Mouse (Mus musculus) midbrain, embryonic 11.5 days (tissue): ENCODE measurements at regions not wholly inside any gene's neighbourhood (a gene's known extent, or its start where the extent isn't known, plus 50 kb on each side); places are given as distances from the start of the nearest gene placed in this dataset.

Experiments used
- ATAC-seq: fragments of 200-750 bp; cut with Nextera tagmentation; 2 replicates; pipeline ENCODE4 v1.8.0; 2017; ENCODE audit warnings: moderate TSS enrichment, moderate library complexity; ENCODE audit not compliant: low FRiP score
- DNase-seq: peaks from one replicate; pipeline ENCODE4 v3.0.0; 2015; ENCODE audit warnings: low spot score; ENCODE audit errors: missing footprints
- H3K27ac ChIP-seq: fragments of 300-500 bp; sonication (generic); 2 replicates; pipeline ENCODE4 v1.5.1; 2014; ENCODE audit warnings: low read depth, low read length
- H3K27me3 ChIP-seq: fragments of 300-500 bp; sonication (generic); 2 replicates; pipeline ENCODE4 v1.6.1; 2014; ENCODE audit warnings: mild to moderate bottlenecking, low read length, moderate library complexity, mixed read lengths; ENCODE audit not compliant: control insufficient read depth, insufficient read depth
- H3K36me3 ChIP-seq: fragments of 300-500 bp; sonication (generic); 2 replicates; pipeline ENCODE4 v1.6.1; 2014; ENCODE audit warnings: mild to moderate bottlenecking, low read length, moderate library complexity, mixed read lengths; ENCODE audit not compliant: control insufficient read depth, insufficient read depth
- H3K4me1 ChIP-seq: fragments of 300-500 bp; sonication (generic); 2 replicates; pipeline ENCODE4 v1.6.1; 2014; ENCODE audit warnings: low read length; ENCODE audit not compliant: control insufficient read depth, insufficient read depth
- H3K4me2 ChIP-seq: fragments of 300-500 bp; sonication (generic); 2 replicates; pipeline ENCODE4 v1.6.1; 2014; ENCODE audit warnings: mild to moderate bottlenecking, moderate library complexity
- H3K4me3 ChIP-seq: fragments of 300-500 bp; sonication (generic); 2 replicates; pipeline ENCODE4 v1.5.1; 2014; ENCODE audit warnings: low read depth, low read length
- H3K9ac ChIP-seq: fragments of 300-500 bp; sonication (generic); 2 replicates; pipeline ENCODE4 v1.6.1; 2014; ENCODE audit warnings: low read length
- H3K9me3 ChIP-seq: fragments of 300-500 bp; sonication (generic); 2 replicates; pipeline ENCODE4 v1.6.1; 2016; ENCODE audit warnings: low read length; ENCODE audit not compliant: control insufficient read depth
- WGBS: fragments of 180-500 bp; shearing (Covaris S2); extraction: QIAGEN DNeasy Blood & Tissue Kit; methylation state at CpG from one replicate; pipeline ENCODE4 v1.1.7; 2014; 5-methylcytosine and 5-hydroxymethylcytosine counted together

GRCm38 (mm10) chr3:134578759-134579158 lies 250.0 kb upstream of the Tacr3 start:
- Histone ChIP-seq H3K9ac (no peak overlapping the region), H3K27me3 (no peaks in the 10 kb centered on the region), H3K4me3 (no peak overlapping the region), H3K27ac (no peak overlapping the region), H3K36me3 (no peaks in the 10 kb centered on the region), H3K4me2 (no peak overlapping the region), H3K4me1 (no peaks in the 10 kb centered on the region), H3K9me3 (no peaks in the 10 kb centered on the region; the same call in 1 of the 2 replicates)
- DNase-seq: no peak
- ATAC-seq: peak; percentile 54; the same call in 1 of the 2 replicates
- WGBS: 94% methylated on average over 3 of the region's 3 CpGs

GRCm38 (mm10) chr3:134588630-134589029 lies 240.2 kb upstream of the Tacr3 start:
- Histone ChIP-seq H3K9ac (no peak overlapping the region), H3K4me2 (no peak overlapping the region), H3K36me3 (no peaks in the 10 kb centered on the region), H3K4me1 (no peaks in the 10 kb centered on the region), H3K9me3 (no peaks in the 10 kb centered on the region), H3K4me3 (no peak overlapping the region), H3K27me3 (no peaks in the 10 kb centered on the region), H3K27ac (no peak overlapping the region)
- DNase-seq: no peak
- 21% methylated on average over 2 of the region's 2 CpGs for WGBS
- no peak for ATAC-seq

DNA sequence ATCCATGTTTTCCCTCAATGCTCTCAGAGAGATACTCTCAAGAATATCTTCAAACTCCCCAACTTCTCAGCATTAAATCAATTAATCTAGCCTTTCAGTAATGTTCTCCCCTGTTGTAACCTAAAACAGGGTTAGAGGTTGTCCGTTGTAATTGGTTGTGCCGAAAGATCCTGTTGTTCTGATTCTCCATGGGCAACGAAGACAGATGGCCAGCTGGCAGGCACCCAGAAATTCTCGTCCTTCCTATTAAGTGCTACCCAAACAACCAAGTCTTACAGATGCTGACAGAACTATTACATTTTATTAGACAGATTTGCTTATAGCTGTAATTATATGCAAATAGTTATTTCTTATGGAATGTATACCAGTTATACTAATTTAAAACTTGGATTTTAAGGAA lies 225.9 kb upstream of the Tacr3 start:
- Histone ChIP-seq H3K36me3 (no peaks in the 10 kb centered on the region), H3K4me3 (no peak overlapping the region), H3K27me3 (no peaks in the 10 kb centered on the region), H3K9ac (no peak overlapping the region), H3K4me2 (no peak overlapping the region), H3K27ac (no peak overlapping the region), H3K9me3 (no peaks in the 10 kb centered on the region), H3K4me1 (peaks cover 5% of the 10 kb centered on the region)
- ATAC-seq (no peak), DNase-seq (no peak)
- 79% methylated on average over 4 of the region's 4 CpGs for WGBS

GRCm38 (mm10) chr3:134605356-134605771 lies 223.4 kb upstream of the Tacr3 start:
- peak; percentile 90 for ATAC-seq
- Histone ChIP-seq H3K9ac (no peak overlapping the region), H3K4me1 (peaks cover 5% of the 10 kb centered on the region), H3K27me3 (no peaks in the 10 kb centered on the region), H3K9me3 (no peaks in the 10 kb centered on the region), H3K36me3 (no peaks in the 10 kb centered on the region), H3K4me3 (no peak overlapping the region), H3K27ac (no peak overlapping the region; the same call in 1 of the 2 replicates), H3K4me2 (no peak overlapping the region)
- peak; percentile 87 for DNase-seq
- WGBS: 58% methylated on average over 6 of the region's 6 CpGs

GRCm38 (mm10) chr3:134610244-134610643 lies 218.6 kb upstream of the Tacr3 start:
- Histone ChIP-seq H3K9me3 (no peaks in the 10 kb centered on the region), H3K27ac (no peak overlapping the region), H3K4me3 (no peak overlapping the region), H3K4me2 (no peak overlapping the region), H3K4me1 (peaks cover 6% of the 10 kb centered on the region), H3K9ac (no peak overlapping the region), H3K27me3 (no peaks in the 10 kb centered on the region), H3K36me3 (no peaks in the 10 kb centered on the region)
- WGBS: 79% methylated on average over 4 of the region's 4 CpGs
- DNase-seq (no peak), ATAC-seq (no peak)

- no peak overlapping the region for H3K27ac ChIP-seq
- ATAC-seq (peak; percentile 75), DNase-seq (peak; percentile 82)
- WGBS: 70% methylated on average over 5 of the region's 5 CpGs
- H3K27me3 ChIP-seq: no peaks in the 10 kb centered on the region
- no peaks in the 10 kb centered on the region for H3K9me3 ChIP-seq
- H3K9ac ChIP-seq: no peak overlapping the region
- no peaks in the 10 kb centered on the region for H3K36me3 ChIP-seq
- H3K4me2 ChIP-seq: no peak overlapping the region
- no peak overlapping the region for H3K4me3 ChIP-seq
- H3K4me1 ChIP-seq: peaks cover 2% of the 10 kb centered on the region; the same call in 1 of the 2 replicates
Measured at GRCm38 (mm10) chr3:134611516-134612297, 217.1 kb upstream of the Tacr3 start.

DNA sequence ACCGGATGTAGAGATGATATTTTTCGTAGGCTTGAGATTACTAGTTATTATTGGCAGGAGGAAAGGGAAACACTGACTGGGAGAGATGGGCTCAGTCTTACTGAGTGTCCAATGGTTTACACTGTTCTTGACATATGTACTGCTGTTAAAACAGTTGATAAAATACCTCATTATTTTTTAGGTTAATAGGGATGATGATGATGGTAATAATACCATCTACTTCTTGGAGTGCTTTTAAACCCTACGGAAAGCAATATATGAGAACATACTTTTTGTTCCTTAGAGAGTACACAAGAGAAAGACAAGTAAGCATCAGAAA lies 216.6 kb upstream of the Tacr3 start:
- Histone ChIP-seq H3K4me1 (peaks cover 2% of the 10 kb centered on the region; the same call in 1 of the 2 replicates), H3K4me3 (no peak overlapping the region), H3K9me3 (no peaks in the 10 kb centered on the region), H3K4me2 (no peak overlapping the region), H3K9ac (no peak overlapping the region), H3K27ac (no peak overlapping the region), H3K36me3 (no peaks in the 10 kb centered on the region), H3K27me3 (no peaks in the 10 kb centered on the region)
- DNase-seq: no peak
- WGBS: 88% methylated on average over 3 of the region's 3 CpGs
- no peak; the same call in 1 of the 2 replicates for ATAC-seq

DNA sequence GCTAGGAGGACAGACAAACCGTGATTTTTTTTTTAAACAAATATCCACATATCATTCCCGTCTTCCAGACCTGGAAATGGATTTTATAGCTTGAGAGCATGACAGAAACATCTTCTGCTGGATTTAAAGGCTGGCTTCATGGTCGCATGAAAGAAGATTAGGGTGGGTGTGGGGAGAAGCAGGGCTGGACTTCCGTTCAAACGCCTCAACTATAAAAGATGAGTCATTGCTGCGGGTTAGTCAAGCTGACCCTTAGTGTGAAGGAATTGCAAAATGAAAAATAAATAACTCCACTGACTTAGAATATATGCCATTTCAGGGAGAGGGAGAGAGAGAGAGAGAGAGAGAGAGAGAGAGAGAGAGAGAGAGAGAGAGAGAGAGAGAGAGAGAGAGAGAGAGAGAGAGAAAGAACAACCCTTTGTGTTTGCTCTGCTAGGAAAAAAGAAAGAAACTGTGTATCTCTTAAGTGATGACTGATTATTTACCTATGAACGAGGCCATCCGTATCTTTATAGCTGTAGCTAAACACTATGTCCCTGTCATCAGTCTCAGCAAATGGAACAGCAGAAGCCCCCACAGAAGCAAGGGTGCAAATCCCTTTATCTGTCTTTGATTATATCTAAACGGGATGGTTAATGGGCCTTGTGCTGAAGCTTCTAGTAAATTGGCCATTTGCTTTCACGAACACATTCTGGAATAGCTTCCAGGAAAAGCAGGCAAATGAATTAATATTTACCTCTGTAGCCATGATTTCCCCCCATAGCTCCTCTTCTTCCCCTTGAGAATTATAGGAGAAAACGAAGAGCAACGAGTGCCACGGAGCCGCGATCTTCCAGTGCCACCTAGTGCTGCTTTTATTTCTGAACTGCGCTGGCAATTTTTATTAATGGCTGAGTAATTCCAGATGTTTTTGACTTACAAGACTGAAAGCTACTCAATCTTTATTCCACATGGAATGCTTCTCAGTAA lies 199.4 kb upstream of the Tacr3 start:
- ATAC-seq (peak; percentile 82), DNase-seq (peak; percentile 95)
- WGBS: 42% methylated on average over 16 of the region's 16 CpGs
- Histone ChIP-seq H3K36me3 (no peaks in the 10 kb centered on the region), H3K27me3 (no peaks in the 10 kb centered on the region), H3K4me1 (no peaks in the 10 kb centered on the region), H3K9me3 (no peaks in the 10 kb centered on the region), H3K4me2 (peak overlapping the region; percentile 12), H3K9ac (no peak overlapping the region), H3K4me3 (no peak overlapping the region), H3K27ac (no peak overlapping the region)

DNA sequence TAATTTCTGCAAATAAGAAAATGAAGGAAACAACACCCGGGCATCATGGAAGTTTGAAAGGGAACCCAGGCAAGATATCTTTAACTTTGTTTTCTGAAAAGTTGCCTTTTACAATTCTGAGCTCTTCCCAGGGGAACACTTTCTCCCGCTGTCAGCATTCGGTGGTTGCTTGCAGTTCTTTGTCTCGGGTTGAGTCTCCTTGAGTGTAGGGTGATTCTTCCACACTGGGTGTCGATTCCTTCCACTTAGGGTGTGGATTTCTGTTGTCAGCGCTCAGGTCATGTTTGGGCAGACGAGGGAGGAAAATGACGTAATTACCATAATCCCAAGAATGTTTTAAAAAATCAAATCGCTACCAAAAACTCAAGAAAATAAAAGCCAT lies 198.7 kb upstream of the Tacr3 start:
- Histone ChIP-seq H3K4me2 (no peak overlapping the region), H3K4me3 (no peak overlapping the region), H3K27me3 (no peaks in the 10 kb centered on the region), H3K27ac (no peak overlapping the region), H3K9ac (no peak overlapping the region), H3K9me3 (no peaks in the 10 kb centered on the region), H3K4me1 (no peaks in the 10 kb centered on the region), H3K36me3 (no peaks in the 10 kb centered on the region)
- ATAC-seq: peak; percentile 49; the same call in 1 of the 2 replicates
- peak; percentile 90 for DNase-seq
- WGBS: 46% methylated on average over 9 of the region's 9 CpGs
